Mouse (Mus musculus): ENCODE data around the gene Ppp1r15a. TPM values are rescaled to one million over a fixed set of nuclear protein-coding genes. Genes with fewer than 3 reads are reported as not detected.

The Ppp1r15a gene
- polyA plus RNA-seq, 1 experiment from 2014 or later = 61.6 TPM

DNA sequence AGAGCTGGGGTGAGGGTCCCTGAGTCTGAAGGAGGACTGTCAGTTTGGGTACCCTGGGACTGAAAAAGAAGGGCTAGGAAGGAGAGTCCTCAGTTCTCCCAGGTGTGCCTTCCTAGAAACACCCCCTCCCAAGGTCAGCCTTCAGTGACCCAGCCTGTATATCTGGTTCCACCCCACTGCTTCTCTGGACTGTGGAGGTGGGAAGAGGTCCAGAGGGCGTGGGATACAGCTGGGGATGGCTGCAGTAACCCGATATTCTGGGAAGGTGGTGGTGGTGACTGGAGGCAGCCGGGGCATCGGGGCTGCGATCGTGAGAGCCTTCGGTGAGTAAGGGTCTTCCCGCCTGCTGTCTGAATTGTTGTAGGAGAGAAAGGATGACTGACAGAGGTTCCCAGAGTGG, 28.7 kb upstream of the Ppp1r15a start, which contains the start of gene Hsd17b14:
Gene Hsd17b14, plus strand, starts transcription at position 150 of the 400 bp plus-strand sequence.
- no peak within 1 kb of the TSS for H3K9ac ChIP-seq (ENCODE audit: low read depth, low read length)
- peaks cover 10% of the 10 kb centered on the region; the same call in 1 of the 2 replicates for H3K4me1 ChIP-seq (replicated peaks; ENCODE audit: control insufficient read depth, insufficient read depth, low read length)
- WGBS = 57% methylated on average over 8 of the region's 8 CpGs
- no peak for ATAC-seq (replicated peaks; ENCODE audit: low FRiP score)
- no peak within 1 kb of the TSS for H3K4me3 ChIP-seq (ENCODE audit: low read depth, low read length)
- H3K36me3 ChIP-seq (ENCODE audit: control insufficient read depth, insufficient read depth, low read length) = no peaks in the 10 kb centered on the region
- no peak within 1 kb of the TSS for H3K27ac ChIP-seq (ENCODE audit: low read depth, low read length)
- no peaks in the 10 kb centered on the region for H3K27me3 ChIP-seq (replicated peaks; ENCODE audit: control insufficient read depth, insufficient read depth, low read length)
- no peaks in the 10 kb centered on the region for H3K9me3 ChIP-seq (ENCODE audit: control insufficient read depth, low read length)
- DNase-seq (ENCODE audit: low spot score) = no peak
- H3K4me2 ChIP-seq = no peak within 1 kb of the TSS

DNA sequence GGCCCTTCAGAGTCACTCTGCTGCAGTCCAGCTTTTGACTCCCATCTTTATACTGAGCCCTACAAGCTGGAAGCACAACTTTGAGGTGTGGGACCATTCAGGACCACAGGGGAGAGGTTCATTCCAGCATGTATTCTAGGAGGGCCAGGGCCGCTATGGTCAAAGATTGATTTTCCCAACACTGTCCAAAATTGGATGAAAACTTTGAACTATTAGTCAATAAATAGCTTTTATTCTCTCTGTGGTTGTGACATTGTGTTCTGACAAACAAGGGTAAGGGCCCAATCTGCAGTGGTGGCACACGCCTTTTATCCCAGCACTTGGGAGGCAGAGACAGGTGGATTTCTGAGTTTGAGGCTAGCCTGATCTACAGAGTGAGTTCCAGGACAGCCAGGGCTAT, 27.9 kb upstream of the Ppp1r15a start:
- no peak overlapping the region for H3K4me3 ChIP-seq (ENCODE audit: low read depth, low read length)
- no peak overlapping the region for H3K27ac ChIP-seq (ENCODE audit: low read depth, low read length)
- H3K9me3 ChIP-seq (ENCODE audit: control insufficient read depth, low read length) = no peaks in the 10 kb centered on the region
- no peaks in the 10 kb centered on the region for H3K27me3 ChIP-seq (replicated peaks; ENCODE audit: control insufficient read depth, insufficient read depth, low read length)
- no peaks in the 10 kb centered on the region for H3K36me3 ChIP-seq (ENCODE audit: control insufficient read depth, insufficient read depth, low read length)
- DNase-seq (ENCODE audit: low spot score) (no peak), ATAC-seq (replicated peaks; ENCODE audit: low FRiP score) (no peak)
- 82% methylated on average over 2 of the region's 2 CpGs for WGBS
- H3K4me1 ChIP-seq (replicated peaks; ENCODE audit: control insufficient read depth, insufficient read depth, low read length) = peaks cover 10% of the 10 kb centered on the region; the same call in 1 of the 2 replicates
- H3K4me2 ChIP-seq = no peak overlapping the region
- no peak overlapping the region for H3K9ac ChIP-seq (ENCODE audit: low read depth, low read length)

DNA sequence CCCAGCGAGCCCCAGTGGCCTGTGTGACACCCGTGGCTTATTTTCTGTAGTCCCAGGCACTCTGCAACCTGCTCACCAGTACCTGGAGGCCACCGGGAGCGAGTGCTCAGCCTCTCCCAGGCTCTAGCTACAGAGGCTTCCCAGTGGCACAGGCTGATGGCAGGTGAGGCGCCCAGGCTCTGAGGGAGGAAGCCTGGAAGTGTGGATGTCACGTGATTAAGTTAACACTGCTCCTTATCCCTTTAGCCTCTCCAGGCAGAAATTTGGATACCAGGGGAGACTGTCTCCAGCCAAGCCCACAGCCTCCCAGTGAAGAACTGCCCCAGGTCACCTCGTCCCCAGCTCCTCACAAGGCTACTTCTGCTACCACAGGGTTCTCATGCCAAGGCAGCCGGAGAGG, 27.5 kb upstream of the Ppp1r15a start:
- ATAC-seq (replicated peaks; ENCODE audit: low FRiP score) (no peak), DNase-seq (ENCODE audit: low spot score) (no peak)
- no peak overlapping the region for H3K9ac ChIP-seq (ENCODE audit: low read depth, low read length)
- H3K4me1 ChIP-seq (replicated peaks; ENCODE audit: control insufficient read depth, insufficient read depth, low read length) = peaks cover 7% of the 10 kb centered on the region; the same call in 1 of the 2 replicates
- H3K4me3 ChIP-seq (ENCODE audit: low read depth, low read length) = no peak overlapping the region
- H3K9me3 ChIP-seq (ENCODE audit: control insufficient read depth, low read length) = no peaks in the 10 kb centered on the region
- 70% methylated on average over 8 of the region's 8 CpGs for WGBS
- no peaks in the 10 kb centered on the region for H3K27me3 ChIP-seq (replicated peaks; ENCODE audit: control insufficient read depth, insufficient read depth, low read length)
- H3K4me2 ChIP-seq = no peak overlapping the region
- no peak overlapping the region for H3K27ac ChIP-seq (ENCODE audit: low read depth, low read length)
- H3K36me3 ChIP-seq (ENCODE audit: control insufficient read depth, insufficient read depth, low read length) = no peaks in the 10 kb centered on the region

DNA sequence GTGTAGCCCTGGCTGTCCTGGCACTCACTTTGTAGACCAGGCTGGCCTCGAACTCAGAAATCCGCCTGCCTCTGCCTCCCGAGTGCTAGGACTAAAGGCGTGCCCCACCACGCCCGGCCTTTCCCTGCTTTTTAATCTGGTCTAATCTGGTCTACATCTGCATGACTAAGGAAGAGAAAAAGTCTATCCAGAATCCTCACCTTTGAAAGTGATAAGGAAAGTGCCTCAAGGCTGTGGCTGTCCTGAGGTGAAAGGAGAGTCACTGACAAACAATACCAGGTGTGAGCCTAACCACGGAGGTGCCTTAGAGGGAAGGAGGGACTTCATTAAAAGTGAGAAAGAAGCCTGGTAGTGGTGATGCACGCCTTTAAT, 25.4 kb upstream of the Ppp1r15a start:
- Histone ChIP-seq H3K27me3 (replicated peaks; ENCODE audit: control insufficient read depth, insufficient read depth, low read length) (no peaks in the 10 kb centered on the region), H3K9me3 (ENCODE audit: control insufficient read depth, low read length) (no peaks in the 10 kb centered on the region), H3K27ac (ENCODE audit: low read depth, low read length) (no peak overlapping the region), H3K4me2 (no peak overlapping the region), H3K4me1 (replicated peaks; ENCODE audit: control insufficient read depth, insufficient read depth, low read length) (peaks cover 7% of the 10 kb centered on the region; the same call in 1 of the 2 replicates), H3K9ac (ENCODE audit: low read depth, low read length) (no peak overlapping the region), H3K4me3 (ENCODE audit: low read depth, low read length) (no peak overlapping the region), H3K36me3 (ENCODE audit: control insufficient read depth, insufficient read depth, low read length) (no peaks in the 10 kb centered on the region)
- DNase-seq (ENCODE audit: low spot score) = no peak
- ATAC-seq (replicated peaks; ENCODE audit: low FRiP score) = no peak
- 67% methylated on average over 8 of the region's 8 CpGs for WGBS

DNA sequence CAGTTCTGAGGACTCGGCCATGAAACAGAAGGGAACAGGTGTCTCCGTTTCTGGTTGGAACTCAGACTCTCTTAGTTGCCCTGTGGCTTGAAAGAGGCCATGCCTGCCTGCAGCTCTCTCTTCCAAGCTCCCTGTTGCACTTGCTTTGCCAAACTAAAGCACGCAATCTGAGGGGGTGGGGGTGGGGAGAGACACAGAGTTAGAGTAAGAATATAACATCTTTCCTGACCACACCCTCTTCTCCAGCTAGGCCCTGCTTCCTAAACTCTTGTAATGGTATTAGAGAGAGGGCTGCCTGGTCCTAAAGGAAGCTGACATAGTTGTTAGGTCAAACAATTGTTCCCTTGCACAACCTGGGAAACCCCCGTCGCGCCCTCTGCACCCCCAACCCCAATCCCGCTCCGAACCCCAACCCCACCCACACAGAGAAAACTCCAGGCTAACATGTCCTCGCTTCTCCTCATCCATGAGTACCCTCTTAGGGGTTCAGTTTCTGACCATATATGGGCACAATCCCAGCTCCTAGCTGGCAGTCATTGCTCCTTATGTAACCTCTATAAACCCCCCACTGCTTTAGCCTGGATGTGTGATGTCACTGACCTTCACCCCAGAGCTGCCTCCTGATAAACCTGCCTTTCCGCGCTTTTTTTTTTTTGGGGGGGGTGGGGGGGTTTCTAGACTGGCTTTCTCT, 24.9 kb upstream of the Ppp1r15a start:
- DNase-seq (ENCODE audit: low spot score) = no peak
- H3K27me3 ChIP-seq (replicated peaks; ENCODE audit: control insufficient read depth, insufficient read depth, low read length) = no peaks in the 10 kb centered on the region
- H3K4me2 ChIP-seq = no peak overlapping the region
- no peaks in the 10 kb centered on the region for H3K36me3 ChIP-seq (ENCODE audit: control insufficient read depth, insufficient read depth, low read length)
- H3K4me1 ChIP-seq (replicated peaks; ENCODE audit: control insufficient read depth, insufficient read depth, low read length) = peaks cover 4% of the 10 kb centered on the region; the same call in 1 of the 2 replicates
- no peak overlapping the region for H3K27ac ChIP-seq (ENCODE audit: low read depth, low read length)
- H3K9ac ChIP-seq (ENCODE audit: low read depth, low read length) = no peak overlapping the region
- no peaks in the 10 kb centered on the region for H3K9me3 ChIP-seq (ENCODE audit: control insufficient read depth, low read length)
- WGBS = 78% methylated on average over 11 of the region's 11 CpGs
- H3K4me3 ChIP-seq (ENCODE audit: low read depth, low read length) = no peak overlapping the region
- no peak for ATAC-seq (replicated peaks; ENCODE audit: low FRiP score)

DNA sequence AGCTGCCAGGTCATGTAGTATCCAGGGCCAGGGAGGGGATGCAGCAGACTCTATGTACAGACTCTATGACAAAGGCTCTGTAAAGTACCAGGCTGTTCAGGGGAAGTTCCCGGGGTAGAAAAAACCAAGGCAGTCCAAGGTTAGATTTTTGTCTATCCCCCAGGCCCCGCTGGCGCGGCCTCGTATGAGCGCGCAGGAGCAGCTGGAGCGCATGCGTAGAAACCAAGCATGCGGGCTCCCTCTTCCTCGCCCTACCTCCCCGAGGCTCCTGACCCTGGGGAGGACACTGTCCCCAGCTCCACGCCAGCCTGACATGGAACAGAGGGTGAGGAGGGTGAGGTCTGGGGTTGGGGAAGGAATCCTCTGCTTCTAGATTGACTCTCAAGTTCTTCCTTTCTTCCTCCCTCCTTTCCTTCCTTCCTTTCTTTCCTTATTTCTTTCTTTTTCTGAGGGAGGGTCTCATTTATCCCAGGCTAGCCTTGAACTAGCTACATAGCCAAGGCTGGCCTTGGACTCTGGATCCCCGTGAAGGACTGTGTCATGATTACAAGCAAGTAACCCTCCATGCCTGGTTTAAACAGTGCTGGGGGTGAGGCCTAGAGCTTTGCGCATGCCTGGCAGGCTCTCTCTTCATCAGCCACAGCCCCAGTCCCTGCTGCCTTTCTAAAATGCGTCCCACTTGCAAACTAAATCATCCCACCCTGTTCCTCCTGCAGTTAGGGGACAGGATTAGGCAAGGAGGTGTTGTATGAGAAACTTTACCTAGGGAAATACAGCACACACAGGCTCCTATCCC, 23.8 kb upstream of the Ppp1r15a start:
- DNase-seq (ENCODE audit: low spot score) (no peak), ATAC-seq (replicated peaks; ENCODE audit: low FRiP score) (no peak)
- Histone ChIP-seq H3K9ac (ENCODE audit: low read depth, low read length) (no peak overlapping the region), H3K4me3 (ENCODE audit: low read depth, low read length) (no peak overlapping the region), H3K27ac (ENCODE audit: low read depth, low read length) (no peak overlapping the region), H3K4me2 (no peak overlapping the region), H3K36me3 (ENCODE audit: control insufficient read depth, insufficient read depth, low read length) (no peaks in the 10 kb centered on the region), H3K9me3 (ENCODE audit: control insufficient read depth, low read length) (no peaks in the 10 kb centered on the region), H3K4me1 (replicated peaks; ENCODE audit: control insufficient read depth, insufficient read depth, low read length) (0 out of 2 replicates have a peak, but pooled peaks cover 3% of the 10 kb centered on the region), H3K27me3 (replicated peaks; ENCODE audit: control insufficient read depth, insufficient read depth, low read length) (no peaks in the 10 kb centered on the region)
- WGBS = 86% methylated on average over 16 of the region's 16 CpGs

DNA sequence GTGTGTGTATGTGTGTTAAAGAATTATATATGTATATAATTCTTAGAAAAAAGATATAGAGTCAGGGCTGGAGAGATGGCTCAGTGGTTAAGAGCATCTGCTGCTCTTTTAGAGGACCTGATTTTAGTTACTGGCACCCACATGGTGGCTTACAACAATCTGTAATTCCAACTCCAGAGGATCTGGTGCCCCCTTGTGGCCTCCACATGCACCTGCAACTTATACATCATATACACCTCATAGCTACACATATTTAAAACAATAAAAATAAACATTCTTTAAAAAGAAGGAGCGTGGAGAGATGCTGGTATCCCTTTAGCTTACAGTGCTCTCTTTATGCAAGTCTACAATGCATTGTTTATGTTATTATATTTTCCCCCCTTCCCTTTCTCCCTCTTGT, 18.5 kb upstream of the Ppp1r15a start:
- H3K27me3 ChIP-seq (replicated peaks; ENCODE audit: control insufficient read depth, insufficient read depth, low read length) = no peaks in the 10 kb centered on the region
- H3K4me1 ChIP-seq (replicated peaks; ENCODE audit: control insufficient read depth, insufficient read depth, low read length) = no peaks in the 10 kb centered on the region
- DNase-seq (ENCODE audit: low spot score) (no peak), ATAC-seq (replicated peaks; ENCODE audit: low FRiP score) (no peak)
- no peak overlapping the region for H3K4me3 ChIP-seq (ENCODE audit: low read depth, low read length)
- H3K27ac ChIP-seq (ENCODE audit: low read depth, low read length) = no peak overlapping the region
- H3K9ac ChIP-seq (ENCODE audit: low read depth, low read length) = no peak overlapping the region
- WGBS = 79% methylated on average over 1 of the region's 1 CpGs
- H3K9me3 ChIP-seq (ENCODE audit: control insufficient read depth, low read length) = peaks cover 3% of the 10 kb centered on the region; the same call in 1 of the 2 replicates
- no peak overlapping the region for H3K4me2 ChIP-seq
- no peaks in the 10 kb centered on the region for H3K36me3 ChIP-seq (ENCODE audit: control insufficient read depth, insufficient read depth, low read length)

DNA sequence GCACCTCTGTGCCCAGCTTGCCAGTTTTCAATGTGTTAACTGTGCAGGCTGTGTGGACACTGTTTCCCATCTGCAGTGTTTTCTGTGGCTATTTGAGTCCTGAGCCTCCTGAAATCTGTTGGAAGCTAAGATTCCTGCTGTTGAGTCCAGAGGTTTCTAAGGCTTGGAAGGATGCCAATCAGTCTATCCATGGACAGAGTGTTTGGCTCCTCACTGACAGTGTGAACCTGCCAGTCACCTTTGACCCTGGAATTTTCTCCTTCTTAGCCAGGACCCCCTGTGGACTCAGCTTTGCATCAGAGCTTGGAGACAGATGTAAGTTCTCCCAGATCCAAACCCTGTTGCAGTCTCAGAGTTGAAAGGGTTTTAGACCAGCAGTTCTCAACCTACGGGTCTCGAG, 14.1 kb upstream of the Ppp1r15a start:
- no peak for DNase-seq (ENCODE audit: low spot score)
- Histone ChIP-seq H3K9me3 (ENCODE audit: control insufficient read depth, low read length) (peaks cover 3% of the 10 kb centered on the region; the same call in 1 of the 2 replicates), H3K9ac (ENCODE audit: low read depth, low read length) (no peak overlapping the region), H3K36me3 (ENCODE audit: control insufficient read depth, insufficient read depth, low read length) (no peaks in the 10 kb centered on the region), H3K4me2 (no peak overlapping the region), H3K4me3 (ENCODE audit: low read depth, low read length) (no peak overlapping the region), H3K27ac (ENCODE audit: low read depth, low read length) (no peak overlapping the region), H3K4me1 (replicated peaks; ENCODE audit: control insufficient read depth, insufficient read depth, low read length) (no peaks in the 10 kb centered on the region), H3K27me3 (replicated peaks; ENCODE audit: control insufficient read depth, insufficient read depth, low read length) (no peaks in the 10 kb centered on the region)
- ATAC-seq (replicated peaks; ENCODE audit: low FRiP score) = no peak
- 75% methylated on average over 2 of the region's 2 CpGs for WGBS
